Mouse (Mus musculus) brown adipose tissue, adult 24 weeks (tissue): ENCODE measurements around the gene Tle3. TPM values are rescaled to one million over a fixed set of nuclear protein-coding genes. Genes with fewer than 3 reads are reported as not detected.

ENCODE experiments used
- H3K27ac ChIP-seq: fragments of 200-500 bp; replicated peaks from 2 replicates; pipeline ENCODE4 v1.5.1; 2012; ENCODE audit warnings: low read depth, mild to moderate bottlenecking, low read length
- H3K4me1 ChIP-seq: fragments of 200-500 bp; 2 replicates; pipeline ENCODE4 v1.6.1; 2012; ENCODE audit warnings: low read length, mixed read lengths; ENCODE audit not compliant: control insufficient read depth, insufficient read depth, insufficient read length
- H3K4me3 ChIP-seq: fragments of 200-500 bp; 2 replicates; pipeline ENCODE4 v1.5.1; 2012; ENCODE audit warnings: low read depth, mild to moderate bottlenecking, low read length, moderate library complexity; ENCODE audit not compliant: insufficient read depth
- polyA plus RNA-seq: library from polyadenylated mRNA; stranded (reverse); fragments of >200 nt; gene quantifications from 2 replicates; pipeline ENCODE4 v1.2.4, GENCODE M21; 2012; ENCODE audit not compliant: missing spikeins, insufficient read depth, insufficient read length

The Tle3 gene
- polyA plus RNA-seq = 31.6 and 32.2 TPM in 2 replicates

DNA sequence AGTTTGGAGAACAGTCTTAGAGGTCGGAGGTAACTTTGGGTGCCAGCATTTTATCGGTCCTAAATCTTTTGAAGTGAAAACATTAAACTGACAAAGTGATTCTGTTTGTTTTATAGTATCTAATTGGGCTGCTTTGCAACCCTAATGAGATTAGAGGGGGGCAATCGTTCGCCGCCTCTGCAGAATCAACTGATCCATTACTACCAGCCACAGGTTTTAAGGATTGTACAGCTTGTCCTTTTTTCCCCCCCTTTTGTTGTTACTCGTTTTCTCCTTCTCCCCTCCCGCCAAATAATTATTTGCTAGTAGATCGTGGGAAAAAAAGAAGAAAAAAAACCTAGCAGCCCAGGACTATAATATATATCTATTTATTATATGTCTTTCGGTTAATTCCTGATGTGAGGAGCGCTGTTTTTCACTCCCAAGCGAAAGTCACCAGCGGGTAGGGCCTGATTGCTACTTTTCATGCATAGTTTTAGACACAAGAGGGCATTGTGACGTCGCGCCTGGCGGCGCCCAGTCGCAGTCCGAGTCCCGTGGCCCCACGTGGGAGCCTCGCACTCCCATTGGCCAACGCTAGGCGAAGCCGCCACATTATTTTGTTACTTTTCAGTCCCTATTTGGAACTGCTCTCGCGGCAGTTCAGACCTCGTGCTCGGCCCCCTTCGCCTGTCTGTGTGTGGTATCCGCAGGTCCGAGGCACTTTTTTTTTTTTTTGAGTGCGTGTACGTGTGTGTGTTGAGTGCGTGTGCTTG is at the start of gene Tle3:
Gene Tle3, plus strand, starts transcription at position 612 of the 755 bp plus-strand sequence.
- H3K4me3 ChIP-seq = peak within 1 kb of the TSS; percentile 92
- peaks cover 28% of the 10 kb centered on the region for H3K4me1 ChIP-seq

DNA sequence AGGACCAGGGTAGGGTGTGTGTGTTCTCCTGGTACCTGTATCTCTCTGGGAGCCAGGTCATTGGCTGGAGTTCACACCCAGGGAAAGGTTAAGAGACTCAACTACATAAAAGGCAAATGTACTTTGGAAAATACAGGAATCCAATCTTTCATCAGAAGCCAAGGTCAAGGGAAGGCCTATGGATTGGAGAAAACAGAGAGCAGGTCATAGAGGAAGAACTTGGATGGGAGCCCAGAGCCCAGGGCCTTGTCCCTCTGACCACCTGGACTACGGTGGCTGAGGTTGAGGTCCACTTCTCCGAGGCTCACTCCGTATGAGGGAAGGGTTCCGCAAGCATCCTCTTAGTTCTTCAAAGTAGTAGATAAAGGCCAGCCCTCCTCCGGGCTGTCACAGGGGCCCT is 48.9 kb upstream of the Tle3 start:
- H3K4me3 ChIP-seq = no peak overlapping the region
- H3K4me1 ChIP-seq = peaks cover 20% of the 10 kb centered on the region
- no peak overlapping the region for H3K27ac ChIP-seq

More for the DNA sequence above, at the start of gene Tle3:
- H3K27ac ChIP-seq = peak within 1 kb of the TSS; percentile 95

DNA sequence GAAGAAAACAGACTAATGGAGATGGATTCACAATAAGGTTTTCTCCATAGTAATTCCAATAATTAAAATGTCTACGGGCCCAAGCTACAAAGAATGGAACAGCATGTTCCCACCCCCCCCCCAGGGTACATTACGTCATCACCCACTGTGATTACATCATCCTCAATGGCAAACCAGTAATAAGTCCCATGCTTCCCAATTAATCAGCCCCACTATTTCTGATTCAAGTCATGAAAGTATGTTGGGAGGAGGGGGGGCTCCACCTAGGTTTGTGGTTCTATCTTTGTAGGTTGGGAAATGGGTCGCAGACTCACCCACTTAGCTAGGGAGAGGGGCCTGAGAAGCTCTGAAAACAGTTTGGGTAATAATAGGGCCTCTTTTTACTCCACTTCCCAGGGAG is 48.3 kb upstream of the Tle3 start:
- peaks cover 20% of the 10 kb centered on the region for H3K4me1 ChIP-seq
- no peak overlapping the region for H3K4me3 ChIP-seq

DNA sequence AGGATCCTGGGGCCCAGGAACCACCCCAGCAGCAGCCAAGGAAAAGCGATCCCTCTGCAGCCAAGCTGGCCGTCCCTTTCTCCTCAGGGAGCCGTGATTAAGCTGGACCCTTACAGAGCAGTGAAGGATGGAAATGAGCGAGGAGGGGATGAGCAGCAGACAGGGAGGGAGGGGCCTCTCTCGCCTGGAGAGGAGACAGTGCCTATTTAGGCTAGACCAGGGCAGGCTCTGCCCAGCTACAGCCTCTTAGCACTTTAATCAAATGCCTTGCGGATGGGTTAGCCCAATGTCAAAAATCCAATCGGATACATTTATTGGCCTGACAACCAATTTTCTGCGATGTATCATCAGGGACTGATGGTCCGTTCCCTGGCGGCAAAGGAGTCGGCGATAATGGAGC is 47.8 kb upstream of the Tle3 start:
- H3K27ac ChIP-seq = no peak overlapping the region
- H3K4me3 ChIP-seq = no peak overlapping the region
- H3K4me1 ChIP-seq = peaks cover 20% of the 10 kb centered on the region

More for the DNA sequence above, 48.3 kb upstream of the Tle3 start:
- H3K27ac ChIP-seq = no peak overlapping the region

DNA sequence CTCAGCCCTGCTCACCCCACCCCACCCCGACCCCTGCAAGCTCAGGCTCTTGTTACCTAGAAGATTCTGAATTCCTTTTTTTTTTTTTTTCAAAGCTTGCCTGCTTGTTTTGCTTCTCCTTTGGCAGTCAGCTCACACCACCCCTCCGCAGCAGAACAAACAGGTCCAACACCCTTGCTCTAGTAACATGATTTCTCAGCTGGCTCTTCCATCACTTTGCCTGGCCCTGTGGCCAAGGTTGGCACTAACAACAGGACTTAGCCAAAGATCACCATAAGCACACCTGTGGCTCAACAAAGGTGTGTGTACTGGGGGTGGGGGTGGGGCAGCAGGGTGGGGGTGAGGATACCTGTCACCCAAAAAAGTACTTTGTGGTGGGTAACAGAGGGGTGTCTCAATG is 47.2 kb upstream of the Tle3 start:
- Histone ChIP-seq H3K4me1 (peaks cover 16% of the 10 kb centered on the region), H3K4me3 (no peak overlapping the region), H3K27ac (no peak overlapping the region)

DNA sequence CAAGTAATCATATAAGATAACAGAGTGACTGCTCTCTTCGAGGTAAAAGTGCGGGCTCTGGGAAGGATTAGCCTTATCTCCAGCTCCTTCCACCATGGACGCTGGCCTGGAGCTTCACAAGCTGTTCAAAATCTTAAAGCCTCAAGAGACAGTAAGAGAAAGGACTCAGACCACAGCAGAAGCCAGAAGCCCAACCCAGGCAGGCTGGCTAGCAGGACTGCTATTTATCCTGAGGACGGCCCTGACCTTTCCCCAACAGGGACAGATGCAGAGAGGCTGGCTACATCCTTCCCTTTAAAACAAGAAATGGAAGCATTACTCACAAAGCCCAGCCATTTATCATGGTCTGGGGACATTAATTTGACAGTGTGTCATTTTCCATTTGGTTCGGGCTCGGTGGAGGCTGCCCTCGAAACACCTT is 46.2 kb upstream of the Tle3 start:
- peaks cover 10% of the 10 kb centered on the region for H3K4me1 ChIP-seq

DNA sequence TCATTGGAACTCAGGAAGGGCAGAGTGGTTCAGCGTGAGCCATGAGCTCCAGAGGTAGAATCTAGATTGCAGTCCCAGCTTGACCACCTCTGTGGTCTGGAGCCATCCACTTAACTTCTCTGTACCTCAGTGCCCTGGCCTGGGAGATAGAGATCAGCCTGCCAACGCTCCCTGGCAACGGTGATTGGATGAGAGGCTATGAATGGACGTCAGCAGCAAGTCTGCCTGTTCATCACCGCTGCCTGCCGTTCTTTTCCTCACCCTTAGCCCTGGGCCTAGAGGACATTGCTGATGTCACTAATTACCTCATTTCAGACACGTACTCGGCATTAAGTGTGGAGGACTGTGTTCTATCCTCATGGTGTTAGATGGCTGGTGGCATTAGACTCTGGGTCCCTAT is 45.2 kb upstream of the Tle3 start:
- no peak overlapping the region for H3K4me3 ChIP-seq
- no peak overlapping the region for H3K27ac ChIP-seq
- peaks cover 7% of the 10 kb centered on the region for H3K4me1 ChIP-seq

More for the DNA sequence above, 46.2 kb upstream of the Tle3 start:
- no peak overlapping the region for H3K4me3 ChIP-seq
- H3K27ac ChIP-seq = no peak overlapping the region

DNA sequence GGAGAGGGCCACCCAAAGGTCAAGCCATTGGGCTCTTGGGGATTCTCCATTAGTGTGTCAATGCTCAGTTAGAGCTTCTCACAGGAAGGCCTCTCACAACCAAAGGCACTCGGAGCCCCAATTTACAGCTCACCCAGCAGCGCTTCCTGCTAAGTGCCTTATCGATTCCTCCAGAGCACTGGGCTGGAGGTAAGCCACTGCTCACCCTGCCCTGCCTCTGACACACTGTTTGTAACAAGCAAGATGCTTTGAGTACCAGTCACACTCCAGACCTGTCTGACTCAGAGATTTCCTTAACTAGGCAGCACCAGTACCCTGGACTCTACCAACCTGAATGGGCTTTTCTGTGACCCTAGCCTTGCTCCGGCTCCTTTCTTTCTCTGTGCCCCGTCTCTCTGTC is 44.0 kb upstream of the Tle3 start:
- H3K27ac ChIP-seq = no peak overlapping the region
- H3K4me3 ChIP-seq = no peak overlapping the region
- peaks cover 7% of the 10 kb centered on the region for H3K4me1 ChIP-seq

DNA sequence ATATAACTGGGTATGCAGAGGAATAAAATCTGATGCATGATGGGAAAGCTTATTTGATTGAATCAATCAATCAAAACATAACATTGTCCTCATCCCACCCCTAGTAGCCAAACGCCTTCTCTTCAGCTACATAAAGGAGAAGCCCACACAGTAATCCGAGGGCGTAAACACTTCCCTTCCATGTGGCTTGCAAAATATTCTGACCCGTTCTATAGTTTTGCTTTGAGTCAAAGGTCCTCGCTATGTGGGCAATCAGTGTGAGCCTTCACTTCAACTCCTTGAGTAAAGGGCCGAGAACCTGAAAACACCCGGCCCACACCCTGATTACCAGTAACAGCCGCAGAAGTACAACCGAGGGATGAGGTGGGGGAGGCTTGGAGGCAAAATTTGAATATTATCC is 41.4 kb upstream of the Tle3 start:
- Histone ChIP-seq H3K4me3 (no peak overlapping the region), H3K27ac (no peak overlapping the region), H3K4me1 (peaks cover 2% of the 10 kb centered on the region; the same call in 1 of the 2 replicates)

DNA sequence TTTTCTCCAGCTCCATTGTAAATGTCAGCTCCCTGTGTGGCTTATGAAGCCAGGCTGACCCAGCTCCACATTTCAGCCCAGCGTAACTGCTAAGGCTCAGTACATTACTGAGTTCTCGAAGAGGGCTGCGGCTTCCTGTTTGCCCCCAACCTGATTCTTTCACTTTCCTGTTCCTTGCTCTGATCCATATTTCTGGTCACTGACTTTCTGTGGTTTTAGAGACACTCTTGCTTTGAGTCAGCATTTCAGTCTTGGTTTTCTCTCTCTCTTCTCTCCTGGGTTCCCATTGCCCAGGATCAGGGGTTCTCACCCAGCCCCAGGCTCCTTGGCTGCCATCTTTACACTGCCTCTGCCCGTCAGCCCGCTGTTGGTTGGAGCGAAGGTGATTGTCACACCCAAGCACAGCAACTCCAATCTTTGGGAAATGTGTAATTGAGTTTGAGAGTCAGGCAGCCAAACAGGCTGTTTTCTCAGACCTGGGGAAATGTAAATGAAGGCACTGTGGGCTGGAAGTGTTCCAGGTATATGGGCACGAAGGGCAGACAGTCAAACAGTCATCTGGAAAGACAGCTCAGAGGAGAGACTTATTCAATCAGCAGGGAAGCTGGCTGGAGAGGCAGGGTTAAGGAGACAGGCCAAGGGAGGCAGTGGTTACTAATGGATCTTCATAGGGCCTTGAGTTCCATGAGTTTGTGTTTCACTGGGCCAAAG is 39.8 kb upstream of the Tle3 start:
- Histone ChIP-seq H3K4me3 (no peak overlapping the region), H3K27ac (no peak overlapping the region), H3K4me1 (no peaks in the 10 kb centered on the region)

DNA sequence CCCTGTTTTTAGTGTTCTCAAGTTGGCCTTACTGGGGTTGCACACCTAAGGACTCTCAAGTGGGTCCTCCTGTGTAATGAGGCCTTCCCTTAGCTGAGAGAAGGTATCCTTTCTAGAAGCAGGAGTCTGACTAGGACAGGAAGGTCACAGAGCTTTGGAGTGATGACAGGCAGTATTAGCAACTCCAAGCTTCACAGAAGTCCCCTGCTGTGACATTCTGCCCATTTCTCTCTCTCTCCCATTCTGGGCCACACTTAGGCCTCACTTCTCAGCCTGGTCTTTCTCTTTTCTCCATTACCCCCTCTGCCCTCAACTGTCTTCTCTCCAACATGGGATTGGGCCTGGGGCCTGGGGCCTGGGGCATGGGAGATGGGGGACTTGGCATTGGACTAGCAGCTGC is 36.0 kb upstream of the Tle3 start:
- Histone ChIP-seq H3K4me1 (peaks cover 6% of the 10 kb centered on the region; the same call in 1 of the 2 replicates), H3K27ac (no peak overlapping the region), H3K4me3 (no peak overlapping the region)

DNA sequence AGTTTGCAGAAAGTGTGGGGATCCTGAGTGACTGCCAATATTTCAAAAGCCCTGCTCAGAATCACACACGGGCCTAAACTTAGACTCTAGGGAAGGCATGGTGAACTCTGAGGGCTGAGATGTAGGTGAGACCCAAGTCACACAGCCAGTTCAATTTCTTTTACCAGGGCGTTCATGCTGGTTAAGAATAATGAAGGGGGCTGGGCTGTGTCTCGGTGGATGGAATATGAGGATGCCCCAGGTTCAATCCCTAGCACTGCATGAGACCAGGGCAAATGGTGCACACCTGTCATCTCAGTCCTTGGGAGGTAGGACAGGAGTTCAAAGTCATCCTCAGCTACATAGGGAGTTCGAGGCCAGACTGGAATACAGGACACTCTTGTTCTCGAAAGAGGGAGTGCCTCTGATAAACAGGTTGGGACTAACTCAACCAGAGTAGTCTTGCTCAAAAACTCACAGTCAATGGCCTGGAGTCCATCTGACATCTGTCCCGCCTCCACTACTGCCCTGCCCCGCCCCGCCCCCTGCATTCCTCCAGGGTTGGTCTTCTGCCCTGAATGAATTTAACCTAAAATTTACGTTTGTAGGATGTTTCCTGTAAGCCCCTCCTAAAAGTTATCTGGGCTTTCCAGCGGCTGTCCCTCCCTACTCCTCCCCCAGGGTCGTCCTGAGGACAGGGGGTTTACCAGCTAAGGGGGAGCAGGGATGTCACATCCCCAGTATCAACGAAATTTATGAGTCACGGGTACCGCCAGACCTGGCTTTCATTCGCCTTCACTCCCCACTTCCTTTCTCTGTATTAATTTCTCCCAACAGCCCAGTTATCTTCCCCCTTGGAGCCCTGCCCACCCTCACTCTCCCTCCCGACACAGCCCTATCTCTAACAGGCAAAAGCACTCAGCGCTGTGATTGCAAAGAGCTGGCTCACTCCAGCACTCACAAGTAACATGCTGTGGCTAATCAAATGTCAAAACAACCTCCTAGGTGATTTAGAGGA is 35.3 kb upstream of the Tle3 start:
- Histone ChIP-seq H3K4me1 (peaks cover 6% of the 10 kb centered on the region; the same call in 1 of the 2 replicates), H3K4me3 (no peak overlapping the region), H3K27ac (no peak overlapping the region)

DNA sequence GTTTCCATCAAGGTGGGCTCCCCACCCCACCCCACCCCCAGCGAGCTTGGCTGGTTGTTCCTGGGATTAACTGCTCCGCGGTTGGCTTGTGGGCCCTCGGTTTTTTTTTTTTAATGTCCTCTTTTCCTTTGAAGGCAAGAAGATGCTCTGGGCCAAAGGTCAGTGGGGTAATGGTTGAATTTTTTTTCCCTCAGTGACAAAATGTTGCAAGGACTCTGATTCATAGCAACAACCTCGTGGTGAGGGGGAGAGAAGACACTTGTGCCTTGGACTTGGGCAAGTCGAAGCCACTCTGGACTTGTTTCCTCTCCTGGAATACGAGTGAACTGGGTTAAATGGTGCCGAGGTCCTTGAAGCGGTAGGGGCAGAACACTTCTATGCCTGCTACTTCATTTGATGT is 34.5 kb upstream of the Tle3 start:
- Histone ChIP-seq H3K4me3 (no peak overlapping the region), H3K4me1 (peaks cover 6% of the 10 kb centered on the region; the same call in 1 of the 2 replicates), H3K27ac (no peak overlapping the region)

DNA sequence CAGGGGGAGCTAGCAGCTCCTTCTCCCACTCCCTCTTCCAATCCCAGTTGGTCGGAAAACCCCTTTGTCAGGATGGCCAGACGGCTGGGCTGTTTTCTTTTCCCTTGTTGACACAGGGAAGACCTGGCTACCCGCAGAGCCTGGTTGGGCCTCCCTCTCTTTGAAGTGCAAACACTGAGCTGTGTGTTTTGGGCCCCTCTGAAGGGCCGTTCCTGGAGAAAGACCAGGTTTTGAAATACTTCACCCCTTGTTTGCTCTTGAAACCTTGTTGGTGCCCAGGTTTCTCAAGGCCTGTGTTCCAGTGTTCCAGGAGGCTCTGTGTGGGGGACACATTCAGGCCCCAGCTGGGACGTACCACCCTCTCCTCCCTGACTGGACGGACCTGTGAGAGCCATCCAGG is 32.9 kb upstream of the Tle3 start:
- H3K4me3 ChIP-seq = no peak overlapping the region
- H3K27ac ChIP-seq = no peak overlapping the region
- peaks cover 6% of the 10 kb centered on the region; the same call in 1 of the 2 replicates for H3K4me1 ChIP-seq

DNA sequence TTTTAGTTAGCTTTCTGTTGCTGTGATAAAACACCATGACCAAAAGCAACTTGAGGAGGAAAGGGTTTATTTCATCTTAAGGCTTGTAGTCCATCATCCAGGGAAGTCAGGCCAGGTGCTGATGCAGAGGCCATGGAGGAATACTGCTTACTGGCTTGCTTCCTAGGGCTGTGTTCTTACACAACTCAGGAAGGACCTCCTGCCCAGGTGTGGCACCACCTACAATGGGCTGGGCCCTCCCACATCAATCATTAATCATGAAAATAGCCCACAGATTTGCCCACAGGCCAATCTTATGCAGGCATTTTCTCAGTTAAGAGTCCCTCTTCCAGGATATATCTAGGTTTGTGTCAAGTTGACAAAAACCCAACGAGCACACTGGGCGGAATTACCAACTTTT is 31.8 kb upstream of the Tle3 start:
- Histone ChIP-seq H3K4me1 (peaks cover 6% of the 10 kb centered on the region; the same call in 1 of the 2 replicates), H3K4me3 (no peak overlapping the region), H3K27ac (no peak overlapping the region)
